Mouse (Mus musculus) left cerebral cortex, adult 6 months (tissue): ENCODE results near the gene Lhcgr. TPM values are rescaled to one million over a fixed set of nuclear protein-coding genes. Genes with fewer than 3 reads are reported as not detected.

Experiments used
- long read RNA-seq, 2 experiments: library from polyadenylated mRNA; unstranded; transcript quantifications; one replicate each; pipeline ENCODE4 v2.0.0; 2019 to 2020
- polyA plus RNA-seq: library from polyadenylated mRNA; unstranded; fragments of <200 nt; fragmentation: Nextera tagmentation; gene quantifications from 2 replicates; pipeline ENCODE4 v1.2.3, GENCODE M21; 2021

The Lhcgr gene
- 0.11 and 0.38 TPM in 2 replicates for polyA plus RNA-seq
- long read RNA-seq, experiment 1, partial matches to known transcripts, result 0 of 3 reads
- long read RNA-seq, experiment 1, other reads (novel, unspliced or antisense), result 3 of 3 reads
- long read RNA-seq, experiment 2, partial matches to known transcripts, result 0 of 1 reads
- long read RNA-seq, experiment 2, other reads (novel, unspliced or antisense), result 1 of 1 reads

GRCm38 (mm10) chr17:88791440-88792152, at the start of gene Lhcgr:
Lhcgr (minus strand) TSS chr17:88791990.

DNA sequence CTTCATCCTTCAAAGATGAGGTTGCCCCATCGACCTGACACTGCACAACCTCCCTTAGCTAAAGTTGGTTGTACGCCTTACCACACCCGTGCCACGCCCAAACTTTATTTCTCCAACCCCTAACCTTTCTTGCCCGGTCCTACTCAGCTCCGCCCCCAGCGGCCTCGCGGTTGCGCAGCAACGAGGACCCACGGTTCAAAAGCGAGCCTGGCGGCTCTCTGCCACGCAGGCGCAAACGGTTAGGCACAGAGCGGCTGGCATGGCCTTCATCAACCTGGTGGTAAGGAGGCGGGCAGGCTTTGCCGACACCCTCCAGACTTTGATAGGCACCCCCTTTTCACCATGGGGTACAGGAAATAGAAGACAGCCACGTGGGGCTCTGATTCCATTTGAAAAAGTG, 123.3 kb downstream of the Lhcgr start, which contains the start of gene Gtf2a1l:
Gtf2a1l (plus strand) TSS at position 209 of the 400 bp plus-strand sequence.

Other genes with a start within 250 kb of the Lhcgr start
- gene Ston1, start 194.3 kb downstream of the Lhcgr start, polyA plus RNA-seq, result 0.21 and 2.0 TPM in 2 replicates
- gene Gtf2a1l, start 123.3 kb downstream of the Lhcgr start, polyA plus RNA-seq, result 0.28 and 0.85 TPM in 2 replicates